Mouse (Mus musculus): Measurements from ENCODE around the gene Fignl1. TPM values are rescaled to one million over a fixed set of nuclear protein-coding genes. Genes with fewer than 3 reads are reported as not detected.

Fignl1 gene
- polyA plus RNA-seq, 1 experiment from 2014 or later: 16.3 TPM

DNA sequence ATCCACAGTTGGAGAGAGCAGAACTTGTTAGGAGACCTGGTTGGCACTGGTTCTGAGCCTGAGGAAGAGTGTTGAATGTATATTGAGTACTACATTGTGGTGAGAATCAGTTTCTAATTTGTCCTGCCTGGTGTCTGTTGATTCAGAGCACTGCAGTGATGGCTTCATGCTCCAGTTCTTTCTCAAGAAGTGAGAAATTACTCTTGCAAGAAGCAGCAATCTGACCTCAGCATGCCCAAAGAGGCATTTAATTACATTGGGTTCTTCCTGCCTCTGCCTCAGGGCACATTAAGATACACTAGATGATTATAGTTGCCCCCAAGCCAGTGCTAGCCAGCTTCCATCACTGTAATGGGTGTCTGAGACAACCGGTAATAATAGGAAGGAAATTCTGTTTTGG, 49.9 kb downstream of the Fignl1 start:
- Histone ChIP-seq H3K36me3 (ENCODE audit: control insufficient read depth, insufficient read depth, low read length) (no peaks in the 10 kb centered on the region), H3K4me3 (replicated peaks; ENCODE audit: low read depth, low read length) (no peak overlapping the region), H3K9me3 (ENCODE audit: control insufficient read depth, low read length) (no peaks in the 10 kb centered on the region), H3K4me2 (ENCODE audit: low read length) (no peak overlapping the region), H3K27ac (replicated peaks; ENCODE audit: low read depth, low read length) (no peak overlapping the region), H3K27me3 (ENCODE audit: control insufficient read depth, insufficient read depth, low read length) (no peaks in the 10 kb centered on the region), H3K4me1 (ENCODE audit: control insufficient read depth, insufficient read depth, low read length) (no peaks in the 10 kb centered on the region), H3K9ac (replicated peaks; ENCODE audit: low read length) (no peak overlapping the region)
- WGBS: 97% methylated on average over 1 of the region's 1 CpGs
- ATAC-seq (ENCODE audit: low FRiP score, low TSS enrichment) (no peak), DNase-seq (no peak)

DNA sequence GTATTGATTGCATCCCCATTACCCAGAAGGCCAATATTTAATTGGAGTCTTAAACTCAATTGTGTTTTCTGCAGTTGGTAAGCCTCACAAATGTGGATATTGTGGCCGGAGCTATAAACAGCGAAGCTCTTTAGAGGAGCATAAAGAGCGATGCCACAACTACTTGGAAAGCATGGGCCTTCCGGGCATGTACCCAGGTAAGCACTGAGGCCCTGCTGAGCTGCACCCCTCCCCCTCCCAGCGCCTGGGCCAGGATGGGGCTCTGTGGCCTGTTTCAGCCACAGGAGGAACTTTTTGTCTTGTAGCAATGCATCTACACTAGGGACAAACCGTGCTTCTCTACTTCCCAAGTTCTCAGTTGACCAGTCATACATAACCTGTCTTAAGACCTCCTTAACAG, 50.6 kb downstream of the Fignl1 start:
- H3K36me3 ChIP-seq (ENCODE audit: control insufficient read depth, insufficient read depth, low read length): no peaks in the 10 kb centered on the region
- WGBS: 73% methylated on average over 6 of the region's 6 CpGs
- no peaks in the 10 kb centered on the region for H3K27me3 ChIP-seq (ENCODE audit: control insufficient read depth, insufficient read depth, low read length)
- H3K9ac ChIP-seq (replicated peaks; ENCODE audit: low read length): no peak overlapping the region
- no peaks in the 10 kb centered on the region for H3K9me3 ChIP-seq (ENCODE audit: control insufficient read depth, low read length)
- DNase-seq: no peak
- no peak overlapping the region for H3K4me3 ChIP-seq (replicated peaks; ENCODE audit: low read depth, low read length)
- ATAC-seq (ENCODE audit: low FRiP score, low TSS enrichment): no peak
- H3K4me1 ChIP-seq (ENCODE audit: control insufficient read depth, insufficient read depth, low read length): no peaks in the 10 kb centered on the region
- no peak overlapping the region for H3K27ac ChIP-seq (replicated peaks; ENCODE audit: low read depth, low read length)
- no peak overlapping the region for H3K4me2 ChIP-seq (ENCODE audit: low read length)

DNA sequence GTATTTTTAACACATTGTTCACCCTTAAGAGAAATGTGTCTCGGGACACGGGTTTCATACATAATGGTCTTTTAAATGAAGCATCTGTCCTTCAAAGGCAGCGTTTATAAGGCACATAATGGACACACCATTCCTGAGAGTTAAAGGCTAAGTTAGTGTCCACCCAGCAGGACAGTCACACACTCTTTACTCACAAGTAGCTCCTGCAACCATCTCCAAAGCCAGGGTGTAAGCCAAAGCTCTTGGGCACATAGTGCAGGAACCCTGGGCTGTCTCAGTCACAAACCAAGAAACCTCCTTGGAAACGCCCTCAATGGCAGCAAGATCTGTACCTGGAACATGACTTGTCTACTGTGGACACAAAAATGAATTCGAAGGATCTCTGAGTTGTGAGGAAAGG, 55.9 kb downstream of the Fignl1 start:
- H3K4me3 ChIP-seq (replicated peaks; ENCODE audit: low read depth, low read length): no peak overlapping the region
- H3K9ac ChIP-seq (replicated peaks; ENCODE audit: low read length): no peak overlapping the region
- no peak overlapping the region for H3K27ac ChIP-seq (replicated peaks; ENCODE audit: low read depth, low read length)
- no peak overlapping the region for H3K4me2 ChIP-seq (ENCODE audit: low read length)
- no peaks in the 10 kb centered on the region for H3K4me1 ChIP-seq (ENCODE audit: control insufficient read depth, insufficient read depth, low read length)
- H3K9me3 ChIP-seq (ENCODE audit: control insufficient read depth, low read length): no peaks in the 10 kb centered on the region
- WGBS: 85% methylated on average over 5 of the region's 5 CpGs
- no peaks in the 10 kb centered on the region for H3K27me3 ChIP-seq (ENCODE audit: control insufficient read depth, insufficient read depth, low read length)
- H3K36me3 ChIP-seq (ENCODE audit: control insufficient read depth, insufficient read depth, low read length): no peaks in the 10 kb centered on the region
- DNase-seq (no peak), ATAC-seq (ENCODE audit: low FRiP score, low TSS enrichment) (no peak)

DNA sequence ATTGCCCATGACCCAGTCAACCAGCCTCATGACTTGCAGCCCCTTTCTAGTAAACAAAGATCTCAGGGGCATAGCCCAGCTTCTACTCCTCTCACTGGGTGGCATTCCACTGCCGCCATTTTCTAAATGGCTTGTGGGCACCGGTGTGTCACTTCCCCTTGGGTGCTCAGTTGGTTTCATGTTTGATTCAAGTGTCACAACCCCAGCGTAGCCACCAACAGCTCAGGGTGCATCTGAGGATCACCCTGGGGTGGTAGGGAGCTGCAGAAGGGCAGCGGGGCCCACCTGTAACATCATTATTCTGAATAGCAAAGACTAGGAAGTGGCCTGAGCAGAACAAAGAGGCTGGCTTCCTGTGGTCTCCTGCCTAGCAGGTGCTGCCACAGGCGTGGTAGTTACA, 57.7 kb downstream of the Fignl1 start:
- no peak overlapping the region for H3K27ac ChIP-seq (replicated peaks; ENCODE audit: low read depth, low read length)
- no peaks in the 10 kb centered on the region for H3K9me3 ChIP-seq (ENCODE audit: control insufficient read depth, low read length)
- no peaks in the 10 kb centered on the region for H3K36me3 ChIP-seq (ENCODE audit: control insufficient read depth, insufficient read depth, low read length)
- H3K4me2 ChIP-seq (ENCODE audit: low read length): no peak overlapping the region
- no peaks in the 10 kb centered on the region for H3K27me3 ChIP-seq (ENCODE audit: control insufficient read depth, insufficient read depth, low read length)
- WGBS: 87% methylated on average over 5 of the region's 5 CpGs
- no peak overlapping the region for H3K4me3 ChIP-seq (replicated peaks; ENCODE audit: low read depth, low read length)
- DNase-seq (no peak), ATAC-seq (ENCODE audit: low FRiP score, low TSS enrichment) (no peak)
- H3K9ac ChIP-seq (replicated peaks; ENCODE audit: low read length): no peak overlapping the region
- H3K4me1 ChIP-seq (ENCODE audit: control insufficient read depth, insufficient read depth, low read length): no peaks in the 10 kb centered on the region

DNA sequence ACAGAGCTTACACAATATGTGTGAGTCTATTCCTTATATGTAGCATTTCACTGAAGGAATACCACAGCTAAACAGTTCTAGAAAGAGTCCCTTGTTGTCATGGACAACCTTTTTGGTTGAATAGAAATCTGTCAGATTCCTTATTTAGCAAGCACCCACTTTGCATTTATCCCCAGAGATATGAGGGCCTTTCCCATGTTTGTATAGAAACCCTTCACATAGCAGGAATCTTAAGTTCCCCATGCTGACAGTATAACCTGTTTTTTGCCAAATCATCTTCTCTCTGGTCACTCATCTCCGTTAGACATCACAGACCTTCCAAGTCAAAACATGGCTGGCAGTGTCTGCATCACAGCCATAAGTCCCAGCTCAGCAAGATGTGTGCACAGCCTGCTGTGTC, 64.5 kb downstream of the Fignl1 start:
- Histone ChIP-seq H3K9me3 (ENCODE audit: control insufficient read depth, low read length) (no peaks in the 10 kb centered on the region), H3K4me3 (replicated peaks; ENCODE audit: low read depth, low read length) (no peak overlapping the region), H3K4me1 (ENCODE audit: control insufficient read depth, insufficient read depth, low read length) (no peaks in the 10 kb centered on the region), H3K27me3 (ENCODE audit: control insufficient read depth, insufficient read depth, low read length) (no peaks in the 10 kb centered on the region), H3K27ac (replicated peaks; ENCODE audit: low read depth, low read length) (no peak overlapping the region), H3K9ac (replicated peaks; ENCODE audit: low read length) (no peak overlapping the region), H3K36me3 (ENCODE audit: control insufficient read depth, insufficient read depth, low read length) (no peaks in the 10 kb centered on the region), H3K4me2 (ENCODE audit: low read length) (no peak overlapping the region)
- no peak for DNase-seq
- WGBS: 56% methylated on average over 1 of the region's 1 CpGs
- no peak for ATAC-seq (ENCODE audit: low FRiP score, low TSS enrichment)

DNA sequence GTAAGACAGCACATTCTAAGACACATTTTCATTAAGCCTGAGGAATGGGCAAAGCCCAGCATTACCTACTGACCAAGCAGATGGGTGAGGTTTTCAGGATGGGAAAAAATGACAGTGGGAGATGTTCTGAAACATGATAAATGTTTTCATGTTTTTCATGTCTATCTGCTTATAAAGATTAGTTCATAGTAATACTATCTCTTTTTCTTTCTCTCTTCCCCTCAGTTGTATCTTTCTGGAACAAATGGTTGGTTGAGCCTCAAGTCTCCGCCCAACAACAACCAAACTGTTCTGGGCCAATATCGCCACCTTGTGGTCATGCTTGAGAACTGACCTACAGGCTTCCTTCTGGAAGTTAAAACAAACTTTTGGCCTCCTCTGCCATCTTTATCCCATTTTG, 66.1 kb downstream of the Fignl1 start:
- no peak overlapping the region for H3K27ac ChIP-seq (replicated peaks; ENCODE audit: low read depth, low read length)
- WGBS: 37% methylated on average over 2 of the region's 2 CpGs
- H3K4me3 ChIP-seq (replicated peaks; ENCODE audit: low read depth, low read length): no peak overlapping the region
- no peaks in the 10 kb centered on the region for H3K36me3 ChIP-seq (ENCODE audit: control insufficient read depth, insufficient read depth, low read length)
- no peak overlapping the region for H3K9ac ChIP-seq (replicated peaks; ENCODE audit: low read length)
- ATAC-seq (ENCODE audit: low FRiP score, low TSS enrichment) (no peak), DNase-seq (peak; percentile 19)
- H3K27me3 ChIP-seq (ENCODE audit: control insufficient read depth, insufficient read depth, low read length): no peaks in the 10 kb centered on the region
- H3K4me2 ChIP-seq (ENCODE audit: low read length): no peak overlapping the region
- no peaks in the 10 kb centered on the region for H3K9me3 ChIP-seq (ENCODE audit: control insufficient read depth, low read length)
- no peaks in the 10 kb centered on the region for H3K4me1 ChIP-seq (ENCODE audit: control insufficient read depth, insufficient read depth, low read length)

DNA sequence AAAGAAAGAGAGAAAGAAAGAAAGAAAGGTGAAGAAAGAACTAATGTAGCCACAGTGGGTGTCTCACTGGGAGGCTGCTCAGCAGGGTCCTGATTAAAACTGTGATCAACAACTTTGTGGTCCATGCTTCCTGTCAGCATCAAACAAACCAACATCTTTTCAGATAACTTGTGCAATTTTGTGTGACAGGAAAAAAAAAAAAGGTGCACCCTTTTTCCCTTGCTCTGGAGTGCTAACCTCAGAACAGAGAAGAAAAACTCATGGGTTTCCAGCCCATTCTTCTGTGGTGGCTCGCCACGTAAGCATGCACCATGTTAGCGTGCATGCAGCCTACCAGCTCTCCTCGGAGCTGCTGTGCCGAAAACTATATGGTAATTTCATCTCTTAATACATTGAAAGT, 67.2 kb downstream of the Fignl1 start:
- H3K9ac ChIP-seq (replicated peaks; ENCODE audit: low read length): no peak overlapping the region
- ATAC-seq (ENCODE audit: low FRiP score, low TSS enrichment) (no peak), DNase-seq (no peak)
- no peaks in the 10 kb centered on the region for H3K9me3 ChIP-seq (ENCODE audit: control insufficient read depth, low read length)
- no peak overlapping the region for H3K4me2 ChIP-seq (ENCODE audit: low read length)
- H3K4me3 ChIP-seq (replicated peaks; ENCODE audit: low read depth, low read length): no peak overlapping the region
- 88% methylated on average over 5 of the region's 5 CpGs for WGBS
- no peaks in the 10 kb centered on the region for H3K36me3 ChIP-seq (ENCODE audit: control insufficient read depth, insufficient read depth, low read length)
- H3K4me1 ChIP-seq (ENCODE audit: control insufficient read depth, insufficient read depth, low read length): no peaks in the 10 kb centered on the region
- H3K27ac ChIP-seq (replicated peaks; ENCODE audit: low read depth, low read length): no peak overlapping the region
- H3K27me3 ChIP-seq (ENCODE audit: control insufficient read depth, insufficient read depth, low read length): no peaks in the 10 kb centered on the region

DNA sequence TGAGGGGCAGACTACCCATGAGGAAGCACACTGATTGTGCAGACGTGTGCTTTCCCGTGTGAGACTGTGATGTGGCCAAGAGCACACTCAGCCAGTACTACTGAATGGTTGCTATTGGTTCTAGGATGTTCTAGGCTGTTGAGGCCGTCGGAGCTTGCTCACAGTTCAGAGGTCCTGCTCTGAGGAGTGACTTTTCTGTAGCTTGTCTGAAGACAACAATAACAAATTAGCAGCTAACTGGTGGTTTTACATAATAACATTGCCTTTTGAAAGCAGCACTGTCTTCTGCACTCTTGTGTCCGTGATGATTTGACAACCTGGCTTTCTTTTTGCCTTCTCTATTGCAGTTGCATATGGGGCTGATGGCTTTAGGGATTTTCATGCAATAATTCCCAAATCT, 68.2 kb downstream of the Fignl1 start:
- no peak overlapping the region for H3K4me2 ChIP-seq (ENCODE audit: low read length)

DNA sequence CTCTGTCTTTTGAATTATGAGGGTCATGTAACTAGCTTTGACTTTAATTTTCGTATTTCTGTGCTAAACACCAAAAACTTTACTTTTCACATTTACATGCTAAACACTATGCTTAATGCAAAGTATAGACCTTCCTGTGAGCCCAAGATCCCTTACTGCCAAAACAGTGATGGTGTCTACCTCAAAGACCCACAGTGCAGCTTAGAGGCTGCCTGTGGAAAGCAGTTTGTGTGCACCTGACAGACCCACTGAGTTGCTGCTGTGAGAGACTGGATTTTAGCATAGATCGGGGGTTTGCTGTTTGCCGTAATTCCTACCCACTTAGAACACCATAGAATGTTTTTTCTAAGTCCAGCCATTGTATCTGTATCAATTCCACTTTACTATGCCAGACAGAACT, 69.7 kb downstream of the Fignl1 start:
- Histone ChIP-seq H3K27me3 (ENCODE audit: control insufficient read depth, insufficient read depth, low read length) (no peaks in the 10 kb centered on the region), H3K36me3 (ENCODE audit: control insufficient read depth, insufficient read depth, low read length) (no peaks in the 10 kb centered on the region), H3K4me3 (replicated peaks; ENCODE audit: low read depth, low read length) (no peak overlapping the region), H3K9ac (replicated peaks; ENCODE audit: low read length) (no peak overlapping the region), H3K9me3 (ENCODE audit: control insufficient read depth, low read length) (no peaks in the 10 kb centered on the region), H3K27ac (replicated peaks; ENCODE audit: low read depth, low read length) (no peak overlapping the region), H3K4me2 (ENCODE audit: low read length) (no peak overlapping the region), H3K4me1 (ENCODE audit: control insufficient read depth, insufficient read depth, low read length) (no peaks in the 10 kb centered on the region)
- WGBS: 92% methylated on average over 3 of the region's 3 CpGs
- no peak for ATAC-seq (ENCODE audit: low FRiP score, low TSS enrichment)
- DNase-seq: no peak

More for the DNA sequence above, 68.2 kb downstream of the Fignl1 start:
- H3K27me3 ChIP-seq (ENCODE audit: control insufficient read depth, insufficient read depth, low read length): no peaks in the 10 kb centered on the region
- no peaks in the 10 kb centered on the region for H3K4me1 ChIP-seq (ENCODE audit: control insufficient read depth, insufficient read depth, low read length)
- no peak overlapping the region for H3K4me3 ChIP-seq (replicated peaks; ENCODE audit: low read depth, low read length)
- DNase-seq (no peak), ATAC-seq (ENCODE audit: low FRiP score, low TSS enrichment) (no peak)
- no peak overlapping the region for H3K27ac ChIP-seq (replicated peaks; ENCODE audit: low read depth, low read length)
- H3K9me3 ChIP-seq (ENCODE audit: control insufficient read depth, low read length): no peaks in the 10 kb centered on the region
- H3K9ac ChIP-seq (replicated peaks; ENCODE audit: low read length): no peak overlapping the region
- no peaks in the 10 kb centered on the region for H3K36me3 ChIP-seq (ENCODE audit: control insufficient read depth, insufficient read depth, low read length)
- WGBS: 80% methylated on average over 5 of the region's 5 CpGs
